Mouse (Mus musculus) cortical plate, adult 2 months (tissue): ENCODE results near the gene Galnt2.

Source experiments
- CTCF ChIP-seq: fragments of 200-500 bp; IDR thresholded peaks from 2 replicates; pipeline ENCODE4 v1.5.1; 2011; ENCODE audit warnings: mild to moderate bottlenecking, control low read depth, low read length; ENCODE audit not compliant: insufficient read depth; ENCODE audit errors: extremely low read depth
- POLR2A ChIP-seq: fragments of 200-500 bp; IDR thresholded peaks from 2 replicates; pipeline ENCODE4 v1.6.1; 2011; ENCODE audit warnings: mild to moderate bottlenecking, low read length, control low read depth; ENCODE audit not compliant: insufficient read depth; ENCODE audit errors: extremely low read depth

DNA sequence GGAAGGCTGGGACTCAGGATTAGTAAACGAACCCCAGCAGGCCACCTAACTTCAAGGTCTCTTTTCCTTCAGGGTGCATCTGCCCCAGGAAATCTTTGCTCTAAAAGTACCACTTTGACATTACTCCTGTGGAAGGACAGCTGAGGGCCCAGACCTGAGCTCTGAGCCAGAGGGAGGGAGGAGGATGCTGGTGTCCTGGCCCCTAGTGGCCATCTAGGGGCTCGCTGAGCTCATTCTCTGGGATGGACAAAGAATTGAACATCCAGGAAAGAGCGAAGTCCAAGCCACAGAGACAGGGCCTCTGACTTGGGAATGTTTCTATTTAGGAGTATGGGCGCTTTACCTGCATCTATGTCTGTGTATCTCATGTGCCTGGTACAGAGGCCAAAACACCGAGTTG is 120.4 kb downstream of the Galnt2 start:
- TF ChIP-seq CTCF (no peak), POLR2A (no peak)
